Mouse (Mus musculus) heart, postnatal 36 days (tissue): Measurements from ENCODE around the gene Rgma. TPM values are rescaled to one million over a fixed set of nuclear protein-coding genes. Genes with fewer than 3 reads are reported as not detected.
A peak's percentile ranks its signal among the peaks of the same experiment; 100 is the strongest.

Experiments used
- DNase-seq, 2 experiments: peaks; one replicate each; pipeline ENCODE4 v3.0.0; 2021 to 2022
- intact Hi-C: fragments of 180-260 bp; cut with DNase I; formaldehyde crosslinking; loops from one replicate; pipeline ENCODE4 v1.15.1; 2025
- total RNA-seq, 2 experiments: library from RNA; stranded (reverse); gene quantifications; 2 replicates each; pipeline ENCODE4 v1.2.3; 2021

Gene Rgma
- total RNA-seq: 10 to 100 TPM; 52.1 to 87.0 TPM

- intact Hi-C loops: loop anchor here (1.0 to 10.0 kb wide), 9 partner anchors 16 to 975 kb away; no protein-coding TSS in a partner anchor
- DNase-seq: peak; percentile 62 to 80
These were observed at the start of gene Rgma for GRCm38 (mm10) chr7:73375257-73376100. TSS of gene Rgma (plus strand) at chr7:73375509.

- DNase-seq: peak; percentile 23 to 58
- intact Hi-C loops: no loop called here
These were observed 49.1 kb upstream of the Rgma start for GRCm38 (mm10) chr7:73326236-73326635.

DNA sequence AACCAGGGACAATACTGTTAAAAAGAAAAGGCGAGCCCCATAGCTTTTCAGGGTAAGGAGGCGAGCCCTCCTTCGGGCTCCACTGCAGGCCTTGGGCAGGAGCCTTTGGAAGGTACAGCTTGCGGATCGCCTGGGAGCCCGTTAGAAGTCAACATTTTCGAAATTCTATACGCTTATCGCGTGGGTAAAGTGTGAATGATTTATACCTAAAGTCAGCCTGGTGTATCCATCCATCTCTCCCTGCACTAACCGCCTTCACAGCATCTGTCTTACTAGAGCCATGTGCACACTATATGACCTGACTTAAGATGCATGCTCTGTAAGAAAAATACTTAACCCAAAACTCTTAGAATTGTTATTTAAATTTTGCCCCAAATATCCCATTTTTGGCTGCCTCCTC, 48.6 kb upstream of the Rgma start:
- DNase-seq: no peak
- intact Hi-C loops: no loop called here

- intact Hi-C loops: no loop called here
- DNase-seq: peak; percentile 38 to 60
These were observed 48.1 kb upstream of the Rgma start for GRCm38 (mm10) chr7:73327193-73327592.

DNA sequence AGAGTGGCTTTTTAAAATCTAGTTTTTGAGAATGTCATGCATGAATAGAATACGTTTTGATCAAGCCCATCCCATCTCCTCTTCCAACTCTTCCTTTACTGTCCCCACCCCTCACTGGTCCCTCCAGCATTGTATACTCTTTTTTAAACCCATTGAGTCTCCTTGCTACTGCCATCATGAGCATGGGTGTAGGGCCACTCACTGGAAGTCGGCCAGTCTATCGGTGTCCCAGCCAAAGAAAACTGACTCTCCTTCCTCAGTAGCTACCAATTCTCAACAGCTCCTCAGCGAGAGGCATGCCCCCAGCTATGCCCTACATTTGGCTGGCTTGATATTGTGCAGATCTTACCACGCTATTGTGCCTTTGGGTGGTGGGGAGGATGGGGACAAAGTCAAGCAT, 47.7 kb upstream of the Rgma start:
- DNase-seq: no peak
- intact Hi-C loops: no loop called here

DNA sequence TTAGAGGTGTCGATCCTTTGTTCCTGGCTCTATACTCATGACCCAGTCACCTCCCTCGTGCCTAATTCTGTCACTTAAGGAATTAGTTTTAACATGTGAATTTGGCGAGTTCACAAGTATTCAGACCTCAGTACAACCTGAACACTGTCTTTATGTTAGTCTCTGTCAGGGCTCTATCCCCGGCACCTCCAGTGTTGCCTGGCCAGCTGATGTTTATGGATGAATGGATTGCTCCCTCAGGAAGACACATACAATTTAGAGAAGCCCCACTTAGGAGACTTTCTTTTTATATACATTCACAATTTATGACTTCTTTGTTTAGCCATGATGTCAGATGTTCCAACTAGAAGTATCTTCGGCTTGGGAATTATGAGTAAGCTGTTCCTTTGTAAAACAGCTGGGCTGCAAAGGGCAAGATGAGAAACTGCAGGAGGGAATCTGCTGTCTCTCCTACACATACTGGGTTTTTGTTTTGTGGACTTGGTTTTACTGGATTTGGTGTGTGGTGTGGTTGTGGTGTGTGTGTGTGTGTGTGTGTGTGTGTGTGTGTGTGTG, 46.6 kb upstream of the Rgma start:
- intact Hi-C loops: no loop called here
- DNase-seq: no peak

DNA sequence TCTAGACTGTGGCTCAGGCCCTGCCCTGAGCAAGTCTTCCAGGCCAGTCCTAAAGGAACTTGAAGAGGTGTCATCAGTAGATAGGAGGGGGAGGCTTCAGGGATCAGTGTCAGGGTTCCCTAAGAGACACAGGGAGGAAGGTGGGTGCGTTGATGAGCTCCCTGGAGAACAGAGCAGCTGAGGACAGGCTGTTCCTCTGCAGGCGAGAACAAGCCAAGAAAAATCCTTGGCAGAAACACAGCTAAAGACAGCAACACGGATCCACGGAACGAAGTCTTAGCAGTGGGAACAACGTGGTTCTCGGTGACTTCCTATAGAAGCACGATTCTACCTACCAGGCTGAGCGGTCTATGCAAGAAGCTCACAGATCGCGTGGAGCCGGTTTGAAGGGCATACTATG, 44.6 kb upstream of the Rgma start:
- intact Hi-C loops: loop anchor here (2.0 kb wide), 1 partner anchor 44 kb away; the partner anchor contains the start of gene Rgma
- DNase-seq: peak; percentile 31 to 43

DNA sequence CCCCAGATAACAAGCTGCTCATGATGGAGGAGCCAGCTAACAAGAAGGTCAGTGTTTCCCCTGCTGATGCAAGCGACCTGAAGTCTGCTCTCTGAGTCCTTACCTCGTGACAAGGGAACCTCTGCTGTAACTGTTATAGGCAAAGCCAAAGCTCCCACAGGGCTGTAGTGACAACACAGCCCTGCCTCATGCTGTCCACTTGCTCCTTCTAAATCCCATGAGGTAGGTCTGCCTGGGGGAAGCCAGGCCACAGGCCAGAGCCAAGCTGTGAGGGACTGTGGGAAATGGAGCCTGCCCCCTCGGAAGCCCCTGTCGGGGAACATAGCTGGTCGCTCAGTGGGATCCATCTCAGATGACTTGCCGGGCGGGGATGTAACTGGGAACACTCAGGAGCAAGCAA, 43.7 kb upstream of the Rgma start:
- DNase-seq: peak in 1 of 2 experiments; percentile 20
- intact Hi-C loops: loop anchor here (2.0 kb wide), 1 partner anchor 43 kb away; the partner anchor contains the start of gene Rgma

DNA sequence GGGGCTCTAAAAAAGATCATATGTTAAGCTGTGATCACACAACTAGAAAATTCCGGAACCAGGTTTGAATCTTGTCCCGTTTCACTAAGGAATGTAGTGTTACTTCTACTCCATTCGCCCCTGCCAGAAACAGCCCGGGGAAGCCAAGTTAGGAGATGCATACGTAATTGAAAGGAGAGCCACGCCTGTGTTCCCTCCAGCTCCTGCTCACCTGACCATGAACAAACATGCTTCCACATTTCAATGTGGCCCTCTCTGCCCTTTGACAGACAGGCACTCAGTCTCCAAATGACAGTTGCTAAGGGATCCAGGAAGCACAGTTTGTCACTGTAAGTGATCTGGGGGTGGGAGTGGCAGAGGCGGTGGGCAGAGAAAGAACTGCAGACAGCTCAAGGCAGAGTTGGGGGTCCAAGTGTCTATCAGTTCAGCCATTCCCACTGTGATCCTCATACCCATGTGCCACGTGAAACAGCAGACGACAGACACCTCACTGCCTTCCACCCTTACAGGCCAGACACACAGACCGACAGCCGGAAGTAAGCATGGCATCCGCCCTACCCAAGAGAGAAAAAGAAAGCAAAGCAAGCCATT, 41.8 kb upstream of the Rgma start:
- intact Hi-C loops: no loop called here

DNA sequence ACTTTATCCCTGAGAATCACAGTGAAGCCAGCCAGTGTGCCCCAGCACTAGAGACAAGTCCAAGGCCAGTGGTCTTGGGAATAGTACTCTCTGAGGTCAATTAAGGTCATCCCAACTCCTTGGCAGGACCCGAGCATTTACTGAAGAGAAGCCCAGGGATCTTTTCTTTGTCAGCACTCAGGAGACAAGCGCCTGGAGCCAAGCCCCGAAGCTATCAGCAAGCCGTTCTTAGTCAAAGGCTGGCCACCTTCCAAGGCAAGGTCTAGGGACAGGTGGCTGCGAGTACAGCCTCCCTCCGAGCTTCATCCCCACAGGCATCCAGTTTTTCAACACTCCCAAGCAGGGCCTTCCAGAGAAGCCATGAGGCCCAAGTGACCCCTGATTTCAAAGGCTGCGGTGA, 40.4 kb upstream of the Rgma start:
- intact Hi-C loops: no loop called here
- peak; percentile 54 to 58 for DNase-seq

More for the DNA sequence above, 41.8 kb upstream of the Rgma start:
- DNase-seq: no peak

DNA sequence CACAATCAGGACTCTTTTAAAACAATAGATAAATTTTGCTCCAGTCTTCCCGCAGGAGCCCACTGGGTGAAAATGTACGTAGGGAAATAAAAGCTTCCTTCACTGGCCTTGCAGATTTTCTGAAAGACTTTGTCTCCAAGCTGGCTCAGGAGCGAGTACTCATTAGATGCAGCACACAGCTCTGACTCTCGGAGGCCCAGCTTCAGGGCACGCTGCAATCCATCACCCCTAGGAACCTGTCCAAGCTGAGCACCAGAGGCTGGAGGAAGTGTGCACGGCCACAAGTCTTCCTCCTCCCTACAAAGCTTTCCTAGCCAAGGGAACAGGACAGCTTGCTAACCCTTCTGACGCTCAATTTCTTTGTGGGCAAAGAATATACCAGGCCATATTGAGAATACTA, 38.9 kb upstream of the Rgma start:
- peak in 1 of 2 experiments; percentile 16 for DNase-seq
- intact Hi-C loops: no loop called here

GRCm38 (mm10) chr7:73338353-73338752, 37.0 kb upstream of the Rgma start:
- intact Hi-C loops: no loop called here

DNA sequence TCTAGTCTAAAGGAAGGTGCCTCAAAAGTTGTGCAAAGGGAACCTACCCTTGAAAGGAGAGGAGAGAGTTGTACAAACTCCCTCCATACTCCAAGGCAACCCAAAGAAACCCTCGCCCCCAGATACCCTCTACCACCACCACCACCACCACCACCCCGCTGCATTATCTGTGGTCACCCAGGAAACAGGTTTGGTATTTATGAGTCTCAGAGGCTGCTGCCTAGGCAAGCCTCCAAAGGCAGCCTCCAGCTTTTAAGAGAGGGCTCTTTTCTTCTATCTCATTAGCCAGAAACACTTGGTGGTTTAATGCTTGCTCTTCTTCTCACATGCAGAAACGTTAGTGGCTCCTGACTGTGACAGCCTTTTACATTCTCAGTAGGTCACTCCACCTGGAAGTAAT, 31.5 kb upstream of the Rgma start:
- no peak for DNase-seq
- intact Hi-C loops: no loop called here

More at GRCm38 (mm10) chr7:73338353-73338752, 37.0 kb upstream of the Rgma start:
- no peak for DNase-seq

DNA sequence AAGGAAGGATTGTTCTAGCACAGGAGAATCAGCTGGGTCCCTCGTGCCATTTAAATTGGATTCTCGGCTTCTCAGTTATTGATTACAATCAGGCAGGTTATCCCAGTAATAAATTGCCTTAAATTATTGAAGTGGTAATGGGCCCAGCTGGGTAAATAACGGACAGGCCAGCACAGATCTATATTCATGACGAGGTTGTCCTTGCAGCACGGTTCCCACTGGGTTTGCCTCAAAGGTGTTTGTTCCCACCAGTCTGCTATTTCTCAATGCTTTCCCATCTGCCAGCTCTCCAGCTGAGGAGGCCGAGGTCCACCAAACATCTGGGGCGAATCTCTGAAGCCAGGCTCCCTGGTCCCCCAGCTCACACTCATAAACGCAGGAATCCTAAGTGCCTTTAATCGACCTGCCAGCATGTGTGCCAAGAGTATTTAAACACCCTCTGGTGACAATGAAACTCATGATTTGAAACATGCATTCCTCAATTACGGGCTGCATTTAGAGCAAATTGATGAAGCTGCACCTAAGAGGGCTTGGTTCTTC, 26.7 kb upstream of the Rgma start:
- intact Hi-C loops: no loop called here

GRCm38 (mm10) chr7:73349158-73349557, 26.2 kb upstream of the Rgma start:
- intact Hi-C loops: no loop called here
- DNase-seq: no peak

More for the DNA sequence above, 26.7 kb upstream of the Rgma start:
- no peak for DNase-seq

- DNase-seq: no peak
- intact Hi-C loops: no loop called here
These were observed 20.1 kb upstream of the Rgma start for GRCm38 (mm10) chr7:73355229-73355628.

- intact Hi-C loops: no loop called here
- no peak for DNase-seq
These were observed 18.4 kb upstream of the Rgma start for GRCm38 (mm10) chr7:73356901-73357300.

- intact Hi-C loops: no loop called here
- no peak for DNase-seq
These were observed 17.7 kb upstream of the Rgma start for GRCm38 (mm10) chr7:73357626-73358025.

DNA sequence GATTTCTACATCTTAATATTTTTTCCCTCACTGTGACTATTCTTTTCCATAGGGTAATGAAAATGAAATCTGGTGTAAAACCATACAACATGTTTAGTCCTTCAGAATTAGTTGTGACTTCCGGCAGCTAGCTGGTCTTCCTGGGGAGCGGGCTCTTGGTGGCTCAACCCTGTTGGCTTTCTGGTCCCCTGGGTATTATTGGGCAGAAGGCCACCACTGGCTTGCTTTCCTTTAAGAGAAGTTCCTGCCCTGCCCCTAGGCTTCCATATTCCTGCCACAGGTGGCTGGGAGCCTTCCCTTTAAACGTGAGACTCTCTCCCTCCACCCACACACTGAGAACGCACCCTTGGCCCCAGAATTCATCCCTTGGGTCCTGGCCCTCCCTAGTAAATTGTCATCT, 9.8 kb upstream of the Rgma start:
- intact Hi-C loops: no loop called here
- DNase-seq: no peak

- DNase-seq: no peak
These were observed 9.3 kb upstream of the Rgma start for GRCm38 (mm10) chr7:73365965-73366364.

More at GRCm38 (mm10) chr7:73365965-73366364, 9.3 kb upstream of the Rgma start:
- intact Hi-C loops: no loop called here
